Mouse (Mus musculus) intestine, postnatal 0 days (tissue): ENCODE data around the gene Hnf1b. TPM values are rescaled to one million over a fixed set of nuclear protein-coding genes. Genes with fewer than 3 reads are reported as not detected.

ENCODE experiments used
- ATAC-seq: fragments of 200-750 bp; cut with Nextera tagmentation; 2 replicates; pipeline ENCODE4 v1.8.0; 2017; ENCODE audit warnings: mild to moderate bottlenecking, moderate TSS enrichment, moderate library complexity
- H3K27ac ChIP-seq: fragments of 300-500 bp; sonication (generic); 2 replicates; pipeline ENCODE4 v1.5.1; 2014; ENCODE audit warnings: mild to moderate bottlenecking, low read depth, low read length, moderate library complexity
- H3K27me3 ChIP-seq: fragments of 300-500 bp; sonication (generic); replicated peaks from 2 replicates; pipeline ENCODE4 v1.6.1; 2014; ENCODE audit warnings: low read length, mixed read lengths; ENCODE audit not compliant: control insufficient read depth, insufficient read depth
- H3K36me3 ChIP-seq: fragments of 300-500 bp; sonication (generic); 2 replicates; pipeline ENCODE4 v1.6.1; 2014; ENCODE audit warnings: mild to moderate bottlenecking, moderate library complexity; ENCODE audit not compliant: control insufficient read depth, insufficient read depth
- H3K4me1 ChIP-seq: fragments of 300-500 bp; sonication (generic); replicated peaks from 2 replicates; pipeline ENCODE4 v1.6.1; 2014; ENCODE audit warnings: antibody characterized with exemption, low read length, mixed read lengths; ENCODE audit not compliant: control insufficient read depth, insufficient read depth
- H3K4me2 ChIP-seq: fragments of 300-500 bp; sonication (generic); replicated peaks from 2 replicates; pipeline ENCODE4 v1.6.1; 2014; ENCODE audit warnings: low read depth, mild to moderate bottlenecking, moderate library complexity
- H3K4me3 ChIP-seq: fragments of 300-500 bp; sonication (generic); 2 replicates; pipeline ENCODE4 v1.5.1; 2014; ENCODE audit warnings: low read depth, low read length
- H3K9ac ChIP-seq: fragments of 300-500 bp; sonication (generic); 2 replicates; pipeline ENCODE4 v1.6.1; 2014; ENCODE audit warnings: mild to moderate bottlenecking, low read depth, low read length
- H3K9me3 ChIP-seq: fragments of 300-500 bp; sonication (generic); 2 replicates; pipeline ENCODE4 v1.6.1; 2016; ENCODE audit warnings: mixed run types; ENCODE audit not compliant: control insufficient read depth
- CTCF ChIP-seq: sonication (generic); IDR thresholded peaks from 2 replicates; pipeline ENCODE4 v1.5.1; 2016; ENCODE audit warnings: low read depth, mild to moderate bottlenecking, control low read depth, antibody characterized with exemption, moderate library complexity
- WGBS: fragments of 180-500 bp; shearing (Covaris S2); extraction: QIAGEN DNeasy Blood & Tissue Kit; methylation state at CpG from one replicate; pipeline ENCODE4 v1.1.7; 2014; 5-methylcytosine and 5-hydroxymethylcytosine counted together
- polyA plus RNA-seq: library from polyadenylated mRNA; unstranded; fragments of >200 nt; fragmentation: Nextera tagmentation; extraction: Ambion mirVana; gene quantifications from 2 replicates; pipeline ENCODE4 v1.2.1, GENCODE M21; 2015

Gene Hnf1b
- polyA plus RNA-seq, 1 experiment from 2014 or later, result 13.2 TPM

- Histone ChIP-seq H3K4me2 (no peak overlapping the region; the same call in 1 of the 2 replicates), H3K27me3 (no peaks in the 10 kb centered on the region), H3K27ac (peak overlapping the region; percentile 3; the same call in 1 of the 2 replicates), H3K36me3 (no peaks in the 10 kb centered on the region), H3K4me3 (no peak overlapping the region), H3K9ac (no peak overlapping the region), H3K4me1 (no peaks in the 10 kb centered on the region), H3K9me3 (no peaks in the 10 kb centered on the region)
- TF ChIP-seq CTCF, result no peak
- 11% methylated on average over 8 of the region's 8 CpGs for WGBS
- peak; percentile 85 for ATAC-seq
Observed at GRCm38 (mm10) chr11:83913824-83914311, 64.0 kb downstream of the Hnf1b start.

GRCm38 (mm10) chr11:83914501-83914900, 64.6 kb downstream of the Hnf1b start:
- no peak overlapping the region for H3K9ac ChIP-seq

GRCm38 (mm10) chr11:83922600-83922999, 72.7 kb downstream of the Hnf1b start:
- Histone ChIP-seq H3K9ac (no peak overlapping the region), H3K27ac (no peak overlapping the region), H3K27me3 (no peaks in the 10 kb centered on the region), H3K36me3 (no peaks in the 10 kb centered on the region), H3K4me3 (no peak overlapping the region), H3K9me3 (no peaks in the 10 kb centered on the region), H3K4me2 (no peak overlapping the region), H3K4me1 (no peaks in the 10 kb centered on the region)
- WGBS, result 31% methylated on average over 2 of the region's 2 CpGs
- TF ChIP-seq CTCF, result no peak
- ATAC-seq, result peak; percentile 88

More at GRCm38 (mm10) chr11:83914501-83914900, 64.6 kb downstream of the Hnf1b start:
- WGBS, result 52% methylated on average over 4 of the region's 4 CpGs
- no peak overlapping the region for H3K4me3 ChIP-seq
- no peaks in the 10 kb centered on the region for H3K36me3 ChIP-seq
- no peaks in the 10 kb centered on the region for H3K4me1 ChIP-seq
- no peaks in the 10 kb centered on the region for H3K27me3 ChIP-seq
- no peak overlapping the region for H3K4me2 ChIP-seq
- H3K27ac ChIP-seq, result no peak overlapping the region
- no peaks in the 10 kb centered on the region for H3K9me3 ChIP-seq
- TF ChIP-seq CTCF, result no peak
- no peak for ATAC-seq

- Histone ChIP-seq H3K27ac (no peak overlapping the region), H3K9me3 (no peaks in the 10 kb centered on the region), H3K9ac (no peak overlapping the region), H3K4me3 (no peak overlapping the region), H3K36me3 (no peaks in the 10 kb centered on the region), H3K27me3 (no peaks in the 10 kb centered on the region), H3K4me1 (no peaks in the 10 kb centered on the region), H3K4me2 (no peak overlapping the region)
- TF ChIP-seq CTCF, result peak; percentile 76
- 64% methylated on average over 3 of the region's 3 CpGs for WGBS
- ATAC-seq, result no peak
Observed at GRCm38 (mm10) chr11:83927097-83927496, 77.2 kb downstream of the Hnf1b start.

GRCm38 (mm10) chr11:83932506-83933106, 82.7 kb downstream of the Hnf1b start:
- WGBS, result 37% methylated on average over 10 of the region's 10 CpGs
- Histone ChIP-seq H3K36me3 (no peaks in the 10 kb centered on the region), H3K4me1 (no peaks in the 10 kb centered on the region), H3K4me3 (no peak overlapping the region), H3K9ac (no peak overlapping the region), H3K9me3 (no peaks in the 10 kb centered on the region), H3K4me2 (no peak overlapping the region), H3K27ac (no peak overlapping the region), H3K27me3 (no peaks in the 10 kb centered on the region)
- no peak for ATAC-seq
- TF ChIP-seq CTCF, result no peak

- H3K4me2 ChIP-seq, result no peak overlapping the region
- no peaks in the 10 kb centered on the region for H3K9me3 ChIP-seq
- no peak overlapping the region for H3K27ac ChIP-seq
- H3K36me3 ChIP-seq, result no peaks in the 10 kb centered on the region
- ATAC-seq, result no peak
- no peaks in the 10 kb centered on the region for H3K27me3 ChIP-seq
- no peak overlapping the region for H3K4me3 ChIP-seq
- no peak for TF ChIP-seq CTCF
- H3K4me1 ChIP-seq, result no peaks in the 10 kb centered on the region
- 81% methylated on average over 4 of the region's 4 CpGs for WGBS
- H3K9ac ChIP-seq, result no peak overlapping the region
Observed at GRCm38 (mm10) chr11:83933376-83933775, 83.5 kb downstream of the Hnf1b start.
